Mouse (Mus musculus) mesoderm, embryonic 11.5 days (tissue): Measurements from ENCODE around the gene Tspear.
A peak's percentile ranks its signal among the peaks of the same experiment; 100 is the strongest.
"Not testable (repeated sequence)": the region's sequence is repeated elsewhere in the genome, so short reads cannot be mapped to it uniquely, and the experiment has no call there.

Experiments used
- DNase-seq: peaks from one replicate; pipeline ENCODE4 v3.0.0-alpha.2; 2012; ENCODE audit warnings: low read depth, low spot score

The Tspear gene

DNA sequence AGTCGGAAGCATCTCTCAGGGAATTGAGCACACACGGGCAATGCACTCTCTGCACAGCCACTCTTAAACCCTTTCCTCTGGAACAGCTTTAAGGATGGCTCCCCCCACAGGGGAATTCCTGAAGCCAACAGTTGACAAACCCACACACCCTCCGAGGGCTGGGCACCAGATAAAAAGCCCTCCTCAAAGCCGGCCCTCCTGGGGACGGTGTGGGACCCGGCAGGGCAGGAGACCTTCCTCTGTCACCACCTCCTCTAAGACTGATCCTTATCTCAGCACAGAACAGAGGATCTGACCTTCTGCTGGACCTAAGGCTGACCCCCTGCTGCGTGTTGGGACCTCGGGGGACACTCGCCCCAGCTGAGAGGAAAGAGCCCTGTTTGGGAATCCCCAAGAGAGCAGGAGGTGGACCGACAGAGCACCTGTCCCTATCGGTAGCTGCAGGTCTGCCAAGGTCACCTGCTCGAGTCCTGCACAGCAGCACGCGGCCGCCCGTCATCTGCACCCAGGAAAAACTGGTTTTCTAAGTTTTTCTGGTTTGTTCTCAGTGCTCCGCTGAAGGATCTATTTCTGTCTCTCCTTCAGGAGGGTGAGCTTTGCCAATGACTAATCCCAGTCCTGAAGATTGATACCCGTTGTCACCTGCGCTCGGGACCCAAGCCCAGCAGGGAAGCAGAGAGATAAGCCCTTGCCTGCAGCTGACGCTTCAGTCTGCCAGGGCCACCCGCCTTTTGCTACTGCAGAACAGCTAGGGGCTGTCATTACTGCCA, at the start of gene Tspear:
TSS of gene Tspear (plus strand) at position 675 of the 770 bp plus-strand sequence.
- DNase-seq: no peak

DNA sequence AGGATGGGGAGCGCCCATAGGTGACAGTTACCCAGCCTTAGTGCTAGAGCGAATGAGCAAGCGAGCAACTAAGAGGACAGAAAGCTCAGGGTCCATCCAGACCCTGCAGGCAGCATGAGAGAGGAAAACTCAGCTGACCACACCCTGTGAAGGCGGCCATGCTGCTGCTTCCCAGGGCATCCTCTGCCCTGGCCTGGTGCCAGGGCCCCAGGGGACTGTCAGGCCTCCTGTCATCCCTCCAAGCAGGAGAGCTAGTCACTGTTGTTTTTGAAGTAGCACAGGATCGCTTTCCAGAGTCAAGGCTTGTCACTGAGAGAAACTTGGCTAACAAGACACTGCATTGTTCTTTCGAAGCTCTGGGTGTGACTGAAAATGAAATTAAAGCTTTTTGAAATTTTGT, 47.4 kb upstream of the Tspear start:
- DNase-seq: no peak

DNA sequence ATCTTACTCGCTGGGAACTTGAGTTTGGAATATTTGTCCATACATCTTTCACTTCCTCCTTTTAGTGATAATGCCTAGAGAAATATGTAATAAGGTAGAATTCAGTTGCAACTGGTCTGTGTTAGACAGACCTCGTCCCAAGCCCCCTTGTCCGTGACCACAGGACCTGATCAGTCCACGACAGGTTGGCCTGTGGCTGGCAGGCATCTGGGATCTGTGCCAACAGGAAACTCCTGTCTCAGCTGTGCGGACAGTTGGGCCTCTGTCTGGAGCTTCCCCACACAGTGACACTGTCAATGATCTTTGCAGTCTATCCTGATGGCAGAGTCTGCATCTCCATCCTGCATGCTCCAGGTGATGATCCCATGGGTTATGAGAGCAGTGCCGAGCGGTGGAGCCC, 43.2 kb upstream of the Tspear start:
- DNase-seq: no peak

DNA sequence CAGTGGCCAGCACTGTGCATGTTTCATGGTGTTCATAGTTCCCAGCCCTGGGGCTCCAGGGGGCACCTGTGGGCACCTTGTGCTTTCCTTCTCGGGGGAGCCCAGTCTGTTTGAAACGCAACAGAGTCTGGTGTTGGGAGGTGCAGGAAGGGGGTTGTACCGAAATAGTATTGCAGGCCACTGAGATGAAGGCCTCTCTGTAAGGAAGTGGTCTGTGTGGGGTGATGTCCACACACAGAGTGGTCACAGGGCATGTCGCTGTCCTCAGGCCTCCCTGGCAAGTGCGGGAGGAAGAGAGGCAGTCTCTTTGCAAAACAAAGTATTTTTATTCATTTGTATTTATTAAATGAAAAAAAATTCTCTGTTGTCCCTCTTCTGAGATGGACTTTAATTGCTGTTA, 40.8 kb upstream of the Tspear start:
- no peak for DNase-seq

DNA sequence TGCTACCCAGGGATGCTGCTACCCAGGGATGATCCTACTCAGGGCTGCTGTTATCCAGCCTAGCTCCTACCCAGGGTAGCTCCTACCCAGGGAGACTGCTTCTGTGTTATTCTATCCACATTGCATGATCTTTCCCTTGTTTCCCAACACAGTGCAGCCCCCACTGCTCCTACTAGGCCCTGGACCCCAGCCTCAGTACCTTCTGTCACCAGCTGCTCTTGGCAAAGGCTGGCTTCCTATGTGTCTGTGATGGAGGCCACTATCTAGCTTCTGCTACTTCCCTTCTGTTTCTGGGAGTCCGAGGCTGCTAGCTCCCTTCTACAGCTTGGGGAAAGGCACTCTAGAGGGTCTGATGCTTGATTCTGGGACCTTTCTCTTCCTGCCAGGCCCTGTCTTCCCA, 38.9 kb upstream of the Tspear start:
- no peak for DNase-seq

DNA sequence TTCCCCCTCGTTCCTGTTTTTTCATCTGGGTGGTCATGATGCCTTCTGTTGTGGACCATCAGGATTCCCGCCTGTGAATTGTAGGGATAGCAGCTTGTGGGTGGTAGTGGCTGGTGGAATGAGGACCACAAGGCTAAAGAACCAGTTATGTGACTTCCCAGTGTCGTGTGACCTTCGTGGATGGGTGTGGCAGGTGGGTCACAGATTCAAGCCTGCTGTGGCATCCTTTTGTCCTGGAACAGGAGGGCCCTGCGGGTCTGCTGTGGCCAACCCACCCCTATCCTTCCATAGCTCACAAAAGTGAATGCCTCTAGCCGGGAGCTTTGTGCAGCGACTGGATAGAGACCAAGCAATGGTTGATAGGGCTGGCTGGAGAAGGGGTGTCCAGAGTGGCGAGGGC, 38.5 kb upstream of the Tspear start:
- no peak for DNase-seq

DNA sequence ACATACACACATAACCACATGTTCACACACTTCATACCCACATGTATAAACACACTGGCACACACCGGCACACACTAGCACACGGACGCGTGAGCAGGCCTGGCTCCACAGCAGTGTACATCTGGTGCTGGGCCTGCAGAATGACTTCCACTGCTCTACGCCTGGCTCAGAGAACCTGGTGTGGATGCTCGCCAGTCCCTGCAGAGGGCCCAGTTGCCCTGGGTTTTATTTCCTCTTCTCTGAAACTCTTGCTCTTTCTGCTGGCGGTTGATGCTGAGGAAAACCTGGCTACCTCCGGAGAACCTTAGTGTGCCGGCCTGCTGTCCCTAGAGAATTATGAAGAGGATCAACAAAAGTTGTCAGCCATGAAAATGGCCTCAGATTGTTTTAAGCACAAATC, 34.3 kb upstream of the Tspear start:
- no peak for DNase-seq

DNA sequence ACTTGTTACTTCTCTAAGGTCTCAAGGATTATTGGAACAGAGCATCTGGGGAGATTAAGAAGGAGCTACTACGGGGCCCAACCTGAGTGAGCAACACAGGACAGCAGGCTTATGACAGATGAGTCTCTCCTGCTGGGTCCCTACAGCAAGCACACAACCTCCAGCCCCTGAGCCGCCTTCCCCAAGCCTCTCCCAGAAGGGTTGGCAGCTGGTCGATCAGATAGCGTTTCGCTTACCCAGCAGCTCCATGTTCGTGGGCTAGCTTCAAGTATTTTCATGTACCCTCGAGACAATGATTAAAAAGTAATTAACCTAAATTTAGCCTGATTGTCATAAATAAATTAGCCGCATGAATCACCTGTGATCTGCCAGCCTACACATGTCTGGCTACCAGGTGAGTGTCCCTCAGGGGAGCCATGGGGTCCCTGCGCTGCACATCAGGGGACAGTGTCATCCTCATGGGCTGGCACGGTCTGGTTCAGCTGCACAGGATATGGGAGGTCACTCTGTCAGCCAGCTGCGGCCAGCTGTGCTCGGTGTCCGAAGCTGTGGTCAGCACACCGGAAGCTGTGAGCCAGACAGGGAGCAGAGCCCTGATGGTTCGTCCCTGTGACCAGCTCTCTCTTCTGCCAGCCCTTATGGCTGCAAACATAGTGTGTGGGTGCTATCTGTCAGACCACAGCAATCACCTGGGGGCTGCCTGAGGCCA, 27.9 kb upstream of the Tspear start:
- DNase-seq: no peak

DNA sequence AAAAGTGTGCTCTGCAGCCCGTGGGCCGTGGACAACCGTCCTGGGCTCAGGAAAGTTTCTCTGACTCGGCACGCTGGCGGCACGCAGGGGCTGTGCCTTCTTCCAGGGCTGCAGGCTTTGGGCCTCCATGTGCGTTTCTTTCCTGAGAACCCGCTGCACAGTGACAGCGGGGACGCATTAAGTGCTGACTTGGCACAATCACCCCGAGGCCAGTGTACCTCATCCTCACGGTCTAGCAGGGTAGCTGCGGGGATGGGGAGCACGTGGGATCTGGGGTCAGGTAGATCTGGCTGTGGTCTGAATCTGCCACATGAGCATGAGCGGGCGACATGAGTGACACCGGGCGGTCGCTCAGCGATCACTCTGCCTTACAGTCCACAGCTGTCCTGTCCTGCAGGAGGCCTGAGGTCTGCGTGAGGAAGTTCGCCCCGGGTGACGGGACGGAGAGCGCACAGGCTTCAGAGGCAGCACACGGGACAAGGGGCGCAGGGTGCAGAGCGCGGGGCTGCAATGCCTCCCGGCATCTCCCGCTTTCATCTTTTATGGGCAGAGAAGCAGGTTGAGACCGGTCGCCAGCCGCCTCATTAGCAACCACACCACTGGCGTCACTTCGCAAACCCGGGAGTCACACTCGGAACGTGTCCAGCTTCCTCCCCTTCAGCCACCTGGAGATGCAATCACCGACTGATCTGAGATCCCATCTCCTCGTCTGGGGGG, 22.3 kb upstream of the Tspear start:
- DNase-seq: no peak

DNA sequence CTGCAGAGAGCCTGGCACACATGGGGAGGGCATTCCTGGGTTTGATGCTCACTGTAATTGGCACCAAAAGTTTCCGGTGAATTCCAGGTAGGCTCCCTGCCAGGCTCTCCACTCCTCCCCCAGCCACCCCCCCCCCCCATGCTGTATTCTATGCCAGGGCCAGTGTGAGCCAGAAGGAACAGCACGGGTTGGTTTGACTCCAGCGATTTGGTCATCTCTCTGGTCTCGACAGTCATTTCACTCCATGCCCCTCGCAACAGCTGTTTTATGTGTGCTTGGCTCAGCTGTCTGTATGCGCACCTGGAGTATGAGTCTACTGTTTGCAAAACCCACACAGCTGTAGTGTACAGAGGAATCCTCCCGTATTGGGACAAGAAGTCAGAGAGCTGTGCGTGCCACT, 20.0 kb upstream of the Tspear start:
- DNase-seq: no peak

DNA sequence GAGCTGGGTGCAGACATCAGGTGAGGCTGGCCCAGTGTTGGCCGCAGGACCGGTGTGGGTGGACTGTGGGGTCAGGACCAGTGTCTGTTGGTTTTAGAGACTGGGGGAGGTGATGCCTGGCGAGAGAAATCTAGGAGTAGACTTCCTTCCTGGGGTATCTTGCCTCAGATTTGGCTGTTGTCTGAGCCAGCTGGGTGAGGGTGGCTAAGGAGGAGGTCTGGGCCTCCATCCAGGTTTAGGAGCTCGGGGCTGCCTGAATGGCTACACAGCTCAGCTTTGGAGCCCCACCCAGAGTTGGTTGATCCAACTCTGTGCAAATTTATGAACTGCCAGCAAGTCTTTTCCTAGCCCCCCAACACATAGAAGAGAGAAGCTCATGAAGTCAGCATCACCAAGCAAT, 19.0 kb upstream of the Tspear start:
- DNase-seq: no peak

DNA sequence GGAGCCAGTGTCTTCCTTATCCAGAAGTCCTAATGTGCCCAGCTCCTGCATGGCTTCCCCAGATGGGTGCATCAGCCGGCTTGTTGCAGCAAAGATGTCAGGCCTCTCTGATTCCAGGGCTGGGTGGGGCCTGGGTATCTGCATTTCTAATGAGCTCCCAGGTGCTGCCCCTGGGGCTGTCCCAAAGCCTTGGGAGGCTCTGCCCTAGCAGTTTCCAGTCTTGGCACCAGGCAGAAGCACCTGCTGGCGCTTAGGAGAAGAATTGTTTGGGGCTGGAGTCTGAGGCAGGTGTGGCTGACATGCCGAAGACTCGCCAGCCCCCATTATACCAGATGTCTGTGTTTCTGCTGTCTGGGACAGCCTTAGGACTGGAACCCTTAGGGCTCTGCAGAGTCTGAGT, 15.7 kb upstream of the Tspear start:
- DNase-seq: no peak

DNA sequence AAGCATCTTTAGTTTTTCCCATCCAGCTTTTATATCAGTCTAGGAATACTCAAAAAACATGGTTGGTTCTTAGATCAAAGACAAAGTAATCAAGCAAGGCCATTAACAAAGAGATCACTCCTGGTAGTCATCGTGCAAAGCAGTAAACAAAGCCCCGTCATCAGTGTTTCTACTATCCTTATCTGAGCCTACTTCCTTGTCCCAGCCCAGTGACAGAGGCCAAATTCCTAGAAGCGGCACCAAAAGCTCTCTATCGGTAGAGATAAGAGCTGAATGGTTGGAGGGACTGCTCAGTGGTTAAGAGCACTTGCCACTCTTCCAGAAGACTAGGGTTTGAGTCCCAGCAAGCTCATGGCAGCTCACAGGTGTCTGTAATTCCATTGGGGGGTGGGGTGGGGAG, 14.8 kb upstream of the Tspear start:
- DNase-seq: no peak

DNA sequence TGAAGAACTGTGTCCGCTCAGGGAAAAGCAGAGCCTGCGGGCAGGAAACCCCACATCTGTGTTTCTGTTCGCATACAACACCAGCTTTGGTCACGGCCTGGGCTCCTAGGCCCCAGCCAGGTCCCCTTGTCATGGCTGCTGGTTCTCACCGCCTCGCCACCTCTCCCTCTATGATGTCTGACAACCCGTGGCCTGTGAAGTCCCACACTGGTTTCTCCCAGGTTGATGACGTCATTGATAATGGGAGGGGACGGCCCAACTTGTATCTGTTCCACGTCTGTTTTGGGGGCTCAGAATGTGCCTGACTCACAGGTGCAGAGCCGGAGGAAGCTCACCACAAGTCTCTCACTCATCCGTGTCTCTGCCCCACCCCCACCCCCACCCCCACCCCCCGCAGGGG, 12.6 kb upstream of the Tspear start:
- DNase-seq: no peak

DNA sequence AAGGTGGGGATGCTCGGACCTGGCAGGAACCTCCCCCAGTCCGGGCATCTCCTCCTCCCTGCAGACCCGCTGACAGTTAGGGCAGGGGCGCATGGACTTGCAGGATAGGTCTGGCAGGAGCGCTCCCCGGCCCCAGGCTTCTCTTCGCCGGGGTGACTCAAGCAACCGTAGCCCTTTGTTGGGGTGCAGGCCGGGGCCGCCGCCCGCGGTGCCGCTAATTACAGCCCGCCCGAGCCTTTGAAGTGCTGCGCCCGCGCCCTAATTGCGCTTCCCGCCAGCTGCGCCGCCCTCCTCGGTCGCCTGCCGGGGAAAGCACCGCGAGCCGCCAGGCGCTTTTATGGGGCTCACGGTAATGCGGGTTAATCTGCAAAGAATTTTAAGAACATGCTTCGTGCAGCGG, 8.8 kb upstream of the Tspear start:
- DNase-seq: peak; percentile 29

DNA sequence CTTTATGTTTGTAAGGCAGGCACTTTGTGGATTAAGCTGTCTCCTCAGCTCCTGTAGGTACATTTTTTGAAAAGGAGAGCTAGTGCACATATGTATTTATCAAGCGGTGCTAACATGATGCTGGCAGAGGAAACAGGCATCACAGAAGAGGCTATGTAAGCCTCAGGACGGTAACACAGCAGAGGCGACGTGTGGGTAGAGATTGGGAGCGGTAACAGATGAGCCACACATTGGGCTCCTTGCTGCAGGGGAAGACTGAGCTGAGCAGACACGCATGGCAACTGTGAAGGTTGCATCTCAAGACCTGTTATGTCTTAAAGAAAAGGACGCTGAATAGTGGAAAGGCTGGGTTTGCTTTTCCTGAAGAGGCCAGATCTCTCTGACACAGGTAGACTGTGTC, 3.4 kb upstream of the Tspear start:
- DNase-seq: no peak

DNA sequence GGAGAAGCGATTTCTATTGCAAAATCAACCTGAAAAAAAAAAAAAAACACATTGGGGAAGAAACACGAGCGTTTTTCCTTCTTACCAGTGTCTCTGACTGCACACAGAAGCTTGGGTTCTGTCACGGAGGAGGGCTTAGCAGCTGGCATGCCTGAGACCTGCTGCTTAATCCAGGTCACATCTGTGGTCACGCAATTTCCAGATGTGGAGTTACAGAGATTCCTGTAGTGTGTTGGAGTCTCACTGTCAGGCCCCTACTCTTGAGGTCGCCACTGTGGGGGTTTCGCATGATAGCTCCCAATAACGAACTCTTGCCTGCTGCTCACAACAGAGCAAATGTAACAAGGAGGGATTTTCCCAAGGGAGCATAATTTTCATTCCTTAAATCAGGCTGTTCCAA, 2.2 kb upstream of the Tspear start:
- peak; percentile 68 for DNase-seq

DNA sequence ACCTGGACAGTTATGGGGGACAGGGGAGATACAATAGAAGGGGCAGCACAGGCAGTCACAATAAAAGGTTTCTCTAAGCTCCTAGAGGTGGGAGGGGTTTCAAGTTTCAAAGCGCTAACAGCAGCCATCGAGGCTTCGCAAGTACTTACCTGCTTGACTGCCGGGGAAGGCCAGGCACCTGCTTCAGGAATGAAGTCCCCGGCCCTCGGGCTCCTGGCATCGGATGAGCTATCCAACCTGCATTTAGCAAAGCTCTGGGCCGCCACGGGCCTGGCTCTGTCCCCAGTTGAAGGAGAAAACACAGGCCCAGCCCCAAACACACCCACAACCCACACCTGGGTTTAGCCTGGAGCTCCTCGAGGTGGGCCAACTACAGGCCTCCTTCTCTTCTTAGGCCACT, 652 bp downstream of the Tspear start:
- no peak for DNase-seq

DNA sequence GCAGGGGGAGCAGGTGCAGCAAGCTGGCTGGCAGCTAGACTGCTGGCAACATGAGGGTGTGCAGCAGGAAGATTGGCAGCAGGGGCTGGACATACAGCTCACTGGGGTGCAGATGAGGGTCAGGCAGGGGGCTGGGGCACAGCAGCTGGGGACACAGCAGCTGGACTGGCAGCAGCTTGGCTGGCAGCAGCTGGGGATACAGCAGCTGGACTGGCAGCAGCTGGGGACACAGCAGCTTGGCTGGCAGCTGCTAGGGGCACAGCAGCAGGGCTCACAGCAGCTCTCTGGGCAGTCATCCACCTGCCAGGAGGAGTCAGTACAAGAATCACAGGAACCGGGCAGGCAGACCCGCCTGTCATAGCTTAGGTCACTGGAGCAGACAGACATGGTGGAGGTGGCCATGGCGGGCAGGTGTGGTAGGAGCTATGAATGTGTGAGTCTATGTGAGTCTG, 4.0 kb downstream of the Tspear start, which contains the start of gene Gm19402:
TSS of gene Gm19402 (minus strand) at position 402 of the 452 bp plus-strand sequence.
- not testable (repeated sequence) for DNase-seq

DNA sequence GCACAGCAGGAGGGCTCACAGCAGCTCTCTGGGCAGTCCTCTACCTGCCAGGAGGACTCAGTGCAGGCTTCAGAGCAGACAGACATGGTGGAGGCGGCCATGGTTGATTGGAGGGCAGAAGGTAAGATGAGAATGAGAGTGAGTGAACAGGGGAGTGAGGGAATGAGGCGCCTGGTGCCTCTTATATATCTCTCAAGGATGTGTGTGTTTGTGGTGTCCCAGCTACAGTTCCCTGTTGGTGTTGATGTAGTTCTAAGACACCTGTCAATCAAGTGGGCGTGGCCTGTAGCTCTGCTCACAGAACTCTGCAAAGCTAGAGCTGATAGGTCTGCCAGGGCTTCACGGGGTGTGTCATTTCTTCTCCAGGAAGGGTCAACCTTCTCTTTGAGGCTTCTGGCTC, 10.8 kb downstream of the Tspear start, which contains the start of gene Gm9508:
TSS of gene Gm9508 (minus strand) at position 101 of the 400 bp plus-strand sequence.
- DNase-seq: no peak

DNA sequence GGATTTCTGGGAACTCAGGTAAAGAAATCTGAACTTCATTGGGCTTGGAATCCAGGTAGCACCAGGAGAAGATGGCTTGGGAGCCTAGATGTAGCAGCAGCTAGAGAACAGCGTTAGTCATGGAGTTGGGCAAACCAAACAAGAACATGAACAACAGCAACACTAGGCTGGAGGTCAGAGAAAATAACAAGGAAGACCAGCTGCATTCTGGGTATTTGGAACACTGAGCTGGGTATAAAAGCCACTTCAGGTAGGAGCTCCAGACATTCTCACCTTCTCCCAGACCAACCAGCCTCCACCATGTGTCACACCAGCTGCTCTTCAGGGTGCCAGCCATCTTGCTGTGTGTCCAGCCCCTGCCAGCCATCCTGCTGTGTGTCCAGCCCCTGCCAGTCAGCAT, 20.0 kb downstream of the Tspear start, which contains the start of gene Gm10272:
TSS of gene Gm10272 (plus strand) at position 301 of the 400 bp plus-strand sequence.
- DNase-seq: no peak

DNA sequence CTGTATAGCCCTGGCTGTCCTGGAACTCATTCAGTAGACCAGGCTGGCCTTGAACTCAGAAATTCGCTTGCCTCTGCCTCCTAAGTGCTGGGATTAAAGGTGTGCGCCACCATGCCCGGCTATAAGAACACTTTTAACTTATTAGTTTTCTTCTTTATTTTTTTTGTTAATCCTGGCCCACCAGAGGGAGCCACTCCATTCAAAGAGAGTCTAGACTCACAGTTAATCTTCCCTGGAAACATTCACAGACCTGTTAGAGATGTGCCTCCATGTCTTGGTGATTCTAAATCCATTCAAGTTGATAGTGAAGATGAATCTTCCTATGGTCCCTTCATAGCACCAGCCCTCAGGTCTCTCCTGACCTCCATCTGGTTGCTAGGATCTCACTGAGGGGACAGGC, 23.5 kb downstream of the Tspear start:
- no peak for DNase-seq
